Mouse (Mus musculus): ENCODE data around the gene Ppard.

Gene Ppard

DNA sequence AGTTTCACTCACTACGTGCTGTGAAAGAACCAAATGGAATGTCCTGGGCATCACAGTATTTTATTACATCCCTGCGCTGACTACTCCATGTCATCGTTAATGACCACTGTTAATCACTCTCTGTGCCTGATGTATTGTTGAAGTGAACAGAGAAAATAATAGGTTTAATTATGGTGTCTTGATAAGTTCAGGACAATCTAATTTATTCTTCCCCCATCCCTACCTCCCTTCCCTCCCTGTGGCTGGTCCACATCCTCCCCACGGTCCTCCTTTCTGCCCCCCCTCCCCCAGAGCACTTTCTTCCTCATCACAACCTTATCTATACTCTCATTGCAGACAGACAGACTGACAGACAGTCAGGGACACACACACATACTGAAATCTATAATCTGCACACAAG is 22.3 kb downstream of the Ppard start:
- in situ Hi-C loops (cut with MboI, MseI): no loop called here

DNA sequence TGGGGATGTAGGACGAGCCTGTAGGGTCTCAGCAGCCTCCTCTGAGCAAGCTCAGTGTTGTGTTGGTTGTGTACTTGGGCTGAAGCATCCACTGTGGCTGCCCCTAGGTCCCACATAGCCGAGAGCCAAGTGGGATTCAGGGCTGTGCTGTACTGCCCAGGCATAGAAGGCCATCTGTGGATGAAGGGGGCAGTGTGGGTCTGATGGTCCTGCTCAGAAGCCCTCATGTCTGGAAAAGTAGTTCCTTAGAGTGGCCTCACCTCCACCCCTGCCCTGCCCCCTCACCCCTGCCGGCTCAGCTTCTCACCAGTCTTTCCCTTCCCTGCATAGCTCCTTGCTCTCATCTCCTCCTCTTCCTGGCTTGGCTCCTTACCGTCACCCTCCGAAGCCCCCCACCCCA is 23.2 kb downstream of the Ppard start:
- in situ Hi-C loops (cut with MboI, MseI): no loop called here

DNA sequence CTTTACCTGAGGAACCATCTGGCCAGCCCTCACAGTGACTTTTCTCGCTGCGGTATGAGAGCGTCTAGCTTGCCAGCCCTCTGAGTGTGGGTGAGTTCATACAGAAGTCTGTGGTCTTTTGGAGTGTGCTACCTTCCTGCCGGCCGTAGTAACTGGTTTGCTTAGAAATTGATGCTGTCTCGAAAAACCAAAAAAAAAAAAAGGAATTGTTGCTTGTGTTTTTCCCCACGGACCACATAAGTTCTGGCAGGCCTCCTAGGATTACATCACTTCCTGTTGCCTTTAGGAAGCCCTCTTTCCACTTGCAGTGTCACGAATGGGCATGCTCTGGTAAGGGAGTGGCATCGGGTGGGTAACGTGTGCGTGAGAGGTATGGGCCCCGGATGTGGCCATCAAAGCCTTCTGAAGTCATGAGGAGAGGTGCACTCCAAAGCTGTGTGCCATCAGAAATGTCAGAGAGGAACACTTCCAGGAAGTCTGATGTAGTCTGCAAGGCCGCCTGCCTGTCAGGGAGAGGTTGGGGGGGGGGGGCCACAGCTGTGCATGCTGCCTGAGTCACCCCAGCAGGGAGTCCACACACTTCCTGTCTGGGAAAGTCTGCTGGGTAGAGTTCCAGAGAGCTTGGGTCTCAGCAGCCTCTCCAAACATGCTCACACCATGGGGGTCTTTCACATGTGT is 24.3 kb downstream of the Ppard start:
- in situ Hi-C loops (cut with MboI, MseI): no loop called here

DNA sequence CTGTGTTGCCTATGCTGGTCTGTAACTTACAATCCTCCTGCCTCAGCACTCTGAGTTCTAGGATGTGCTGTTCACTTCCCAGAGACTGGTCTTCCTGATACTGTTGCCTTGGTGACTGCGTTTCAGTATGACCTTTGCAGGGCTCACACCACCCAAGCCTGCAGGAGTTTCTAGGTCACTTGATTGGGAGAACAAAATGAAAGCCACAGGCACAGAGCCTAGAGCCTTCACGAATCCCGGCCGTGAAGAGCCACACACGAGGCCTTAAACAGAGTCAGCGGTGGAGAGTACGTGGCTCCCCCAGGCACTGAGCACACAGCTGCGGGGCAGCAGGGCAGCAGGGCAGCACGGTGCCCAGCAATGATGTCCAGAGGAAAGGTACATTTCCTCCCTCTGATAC is 25.8 kb downstream of the Ppard start:
- in situ Hi-C loops (cut with MboI, MseI): no loop called here

DNA sequence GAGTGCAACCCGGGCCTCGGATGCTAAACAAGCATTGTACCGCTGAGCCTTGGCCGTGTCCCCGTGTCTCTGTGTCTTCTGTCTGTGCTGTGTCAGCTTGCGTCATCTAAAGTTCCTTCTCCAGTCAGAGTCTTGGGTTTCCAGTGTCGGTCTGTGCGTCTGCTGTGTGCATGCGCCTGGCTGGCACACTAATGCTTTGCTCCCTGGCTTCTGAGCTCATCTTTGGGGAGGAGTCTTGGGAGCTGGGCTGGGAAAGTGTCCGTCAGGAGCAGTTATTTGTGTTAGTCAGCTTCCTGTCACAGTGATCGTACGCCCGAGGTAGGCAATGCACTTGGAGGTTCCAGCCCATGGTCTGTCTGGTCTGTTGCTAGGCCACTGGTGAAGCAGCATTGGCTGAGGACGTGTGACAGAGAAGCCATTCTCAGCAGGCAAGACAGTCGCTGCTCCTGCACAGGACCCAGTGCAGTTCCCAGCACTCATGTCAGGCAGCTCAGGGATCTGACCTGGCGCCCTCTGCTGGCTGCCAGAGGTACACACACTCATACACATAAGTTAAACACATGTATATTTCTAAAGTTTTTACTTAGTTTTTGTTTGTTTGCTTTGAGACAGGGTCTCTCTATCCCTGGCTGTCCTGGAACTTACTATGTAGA is 27.5 kb downstream of the Ppard start:
- in situ Hi-C loops (cut with MboI, MseI): no loop called here

DNA sequence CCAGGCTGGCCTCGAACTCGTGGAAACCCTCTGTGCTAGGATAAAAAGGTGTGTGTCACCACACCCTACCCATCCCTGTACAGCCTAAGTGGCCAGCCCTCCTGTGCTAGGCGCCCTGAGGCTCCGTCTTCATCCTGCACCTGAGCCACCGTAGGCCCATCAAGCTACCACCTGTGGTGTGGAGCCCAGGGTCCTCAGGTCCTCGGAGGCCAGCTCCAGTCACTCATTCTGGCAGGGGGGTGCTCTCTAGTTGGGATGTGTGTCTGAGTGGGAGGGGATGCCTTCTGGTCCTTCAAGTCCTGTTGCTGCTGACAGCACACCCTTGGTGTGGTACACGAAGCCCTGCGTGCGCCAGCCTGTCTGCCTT is 28.0 kb downstream of the Ppard start:
- in situ Hi-C loops (cut with MboI, MseI): no loop called here

DNA sequence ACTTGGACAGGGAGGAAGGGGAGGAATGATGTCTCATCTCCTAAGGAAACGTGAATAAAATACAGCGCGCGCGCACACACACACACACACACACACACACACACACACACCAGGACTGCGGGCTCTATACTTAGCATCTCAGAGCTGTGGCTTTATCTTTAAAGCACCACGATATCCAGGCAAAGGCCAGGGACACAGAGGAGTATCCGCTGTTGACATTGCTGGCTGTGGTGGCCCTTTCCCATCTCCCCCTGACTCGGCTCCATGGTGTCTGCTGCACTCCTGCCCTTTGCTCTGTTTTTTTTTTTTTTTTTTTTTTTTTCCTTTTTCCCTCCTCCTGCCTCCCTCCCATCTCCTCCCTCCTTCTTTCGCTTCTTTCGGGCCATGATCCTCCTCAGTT is 29.3 kb downstream of the Ppard start:
- in situ Hi-C loops (cut with MboI, MseI): no loop called here

DNA sequence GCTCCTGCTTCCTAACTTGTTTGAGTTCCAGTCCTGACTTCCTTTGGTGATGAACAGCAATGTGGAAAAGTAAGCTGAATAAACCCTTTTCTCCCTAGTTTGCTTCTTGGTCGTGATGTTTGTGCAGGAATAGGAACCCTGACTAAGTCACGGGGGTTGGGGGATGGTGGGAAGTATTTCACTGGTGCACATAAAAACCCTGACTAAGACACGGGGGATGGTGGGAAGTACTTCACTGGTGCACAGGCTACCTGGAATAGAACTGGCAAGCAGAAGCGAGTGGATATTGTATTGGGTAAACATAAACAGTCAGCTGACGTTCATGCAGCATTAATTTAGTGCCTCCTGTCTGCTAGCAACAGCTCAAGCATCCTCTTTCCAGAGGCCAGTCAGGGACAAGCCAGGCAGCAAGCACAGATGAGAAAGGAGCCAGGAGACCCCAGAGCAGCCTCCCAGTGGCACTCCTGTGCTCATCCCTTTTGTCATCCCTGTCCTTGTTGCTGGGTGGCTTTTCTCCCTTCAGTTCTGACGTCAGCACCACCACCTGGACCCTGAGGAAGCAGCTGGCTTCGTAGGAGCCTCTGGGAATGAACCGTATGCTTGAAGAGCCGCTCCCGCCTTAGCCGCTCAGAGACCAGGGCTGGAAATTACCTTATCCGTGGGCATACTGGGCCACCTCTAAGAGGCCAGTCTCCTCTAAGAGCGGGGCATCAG is 30.8 kb downstream of the Ppard start:
- in situ Hi-C loops (cut with MboI, MseI): no loop called here

DNA sequence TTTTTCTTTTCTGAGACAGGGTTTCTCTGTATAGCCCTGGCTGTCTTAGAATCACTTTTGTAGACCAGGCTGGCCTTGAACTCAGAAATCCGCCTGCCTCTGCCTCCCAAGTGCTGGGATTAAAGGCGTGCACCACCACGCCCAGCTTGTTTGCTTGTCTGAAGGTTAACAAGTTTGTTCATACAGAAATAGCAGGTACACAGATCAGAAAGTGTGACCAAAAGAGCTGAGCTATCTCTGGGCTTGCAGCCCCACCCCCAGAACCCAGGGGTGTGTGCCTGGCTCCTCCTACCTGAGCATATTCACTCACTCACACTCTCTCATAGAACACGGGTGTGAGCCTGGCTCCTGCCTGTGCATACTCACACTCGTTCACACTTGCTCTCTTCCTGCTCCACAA is 34.8 kb downstream of the Ppard start:
- in situ Hi-C loops (cut with MboI, MseI): no loop called here

DNA sequence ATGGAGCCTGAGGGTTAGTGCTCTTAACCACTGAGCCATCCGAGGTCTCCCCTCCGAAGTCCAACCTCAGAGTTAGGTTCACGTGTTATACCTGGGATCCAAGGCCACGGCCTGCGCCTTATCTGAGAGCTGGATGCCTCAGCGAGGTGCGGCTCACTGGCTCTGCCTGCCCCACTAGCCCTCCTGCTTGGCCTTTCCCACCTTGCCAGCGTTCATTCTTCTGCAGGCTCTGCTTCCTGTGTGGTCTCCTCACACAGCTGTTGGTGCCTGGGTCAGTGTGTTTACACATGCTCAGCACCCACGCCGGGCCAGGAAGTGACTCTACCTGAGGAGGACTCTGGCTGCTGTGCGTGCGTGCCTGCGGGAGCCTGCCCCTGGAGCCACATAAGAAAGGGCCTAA is 37.7 kb downstream of the Ppard start:
- in situ Hi-C loops (cut with MboI, MseI): no loop called here

DNA sequence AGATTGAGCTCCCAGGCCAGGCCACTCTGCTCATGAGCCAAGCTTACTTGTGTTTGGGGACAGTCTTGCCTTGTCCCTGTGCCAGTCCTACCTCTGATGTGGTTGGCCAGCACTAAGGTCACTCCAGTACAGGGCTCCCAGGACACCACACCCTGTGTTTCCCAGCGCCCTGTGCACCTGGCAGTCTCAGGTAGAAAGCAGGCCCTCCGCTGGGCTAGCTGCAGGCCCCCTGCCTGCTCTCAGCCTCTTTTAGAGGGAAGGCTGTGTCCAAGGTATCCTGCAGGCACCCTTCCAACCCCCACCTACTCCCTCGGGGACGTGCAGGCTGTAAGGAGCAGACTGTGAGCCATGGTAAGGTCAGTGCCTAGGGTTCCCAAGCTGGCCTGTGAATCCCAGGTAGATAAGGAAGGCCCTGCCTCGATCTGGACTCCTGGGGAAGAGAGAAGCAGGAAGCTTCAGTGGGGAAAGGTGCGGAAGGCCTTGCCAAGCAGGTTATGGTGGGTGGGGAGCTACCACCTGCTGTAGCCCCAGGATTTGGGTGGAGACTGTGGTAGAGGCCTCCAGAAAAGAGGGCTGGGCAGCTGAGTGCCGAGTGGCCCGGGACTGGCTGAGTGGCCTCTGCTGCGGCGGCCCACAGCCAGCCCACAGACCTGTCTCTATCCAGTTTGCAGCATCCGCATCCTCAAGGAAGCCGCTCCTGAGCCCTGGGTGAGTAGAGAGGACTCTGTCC is 39.2 kb downstream of the Ppard start:
- in situ Hi-C loops (cut with MboI, MseI): no loop called here

DNA sequence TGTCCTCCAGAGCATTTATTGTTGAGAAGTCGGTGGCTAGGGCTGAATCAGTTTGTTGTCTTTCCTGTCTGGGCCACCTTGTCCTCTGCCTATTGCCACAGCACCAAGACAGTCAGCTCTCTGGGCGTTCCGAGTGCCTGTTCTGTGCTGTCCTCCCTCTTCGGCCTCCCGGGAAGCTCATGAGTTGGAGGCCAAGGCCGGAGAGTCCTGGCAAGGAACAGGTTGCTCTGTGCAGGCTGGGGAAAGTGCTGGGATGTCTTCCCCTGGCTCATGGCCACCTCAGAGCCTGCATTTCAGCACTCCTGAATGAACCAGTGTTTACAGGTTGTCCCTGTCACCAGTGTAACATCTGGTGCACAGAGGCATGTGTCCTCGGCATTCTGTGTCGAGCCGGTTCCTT is 39.8 kb downstream of the Ppard start:
- in situ Hi-C loops (cut with MboI, MseI): no loop called here

DNA sequence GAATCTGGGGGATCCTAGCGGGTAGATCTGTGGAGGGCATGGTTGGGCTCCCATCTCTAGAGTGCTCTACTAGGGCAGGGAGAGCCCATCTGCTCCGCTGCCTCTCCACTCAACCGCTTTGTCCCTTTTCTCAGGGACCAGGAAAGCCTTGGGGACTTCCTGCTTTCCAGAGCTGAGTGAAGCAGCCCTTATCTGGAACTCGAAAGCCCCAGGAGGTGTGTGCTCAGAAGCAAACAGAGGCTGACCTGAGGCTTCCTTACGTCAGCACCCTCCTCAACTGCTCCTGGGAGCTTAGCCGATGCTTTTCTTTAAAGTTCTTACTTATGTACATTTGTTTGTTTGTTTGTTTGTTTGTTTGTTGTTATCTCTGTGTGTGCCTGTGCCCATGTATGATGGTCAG is 40.3 kb downstream of the Ppard start:
- in situ Hi-C loops (cut with MboI, MseI): no loop called here

DNA sequence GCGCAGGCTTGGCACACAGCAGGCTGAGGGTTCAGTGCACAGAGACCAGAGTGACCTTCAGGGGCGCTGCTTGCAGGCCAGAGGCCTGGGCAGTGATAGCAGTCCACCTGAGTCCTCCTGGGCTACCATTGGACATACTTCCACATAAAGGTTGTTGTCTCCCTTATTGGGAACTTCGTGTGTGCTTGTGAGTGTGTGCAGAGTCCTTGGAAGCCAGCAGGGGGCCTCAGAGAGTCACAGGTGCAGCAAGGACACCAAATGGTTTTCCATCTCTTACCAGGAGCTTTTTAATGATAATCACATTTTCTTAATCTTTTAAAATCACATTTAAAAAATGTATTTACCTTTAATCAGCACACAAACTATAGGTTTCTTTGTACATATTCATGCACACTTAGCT is 42.2 kb downstream of the Ppard start:
- in situ Hi-C loops (cut with MboI, MseI): loop anchor here (25.0 kb wide), 1 partner anchor 962 kb away; no protein-coding TSS in a partner anchor

DNA sequence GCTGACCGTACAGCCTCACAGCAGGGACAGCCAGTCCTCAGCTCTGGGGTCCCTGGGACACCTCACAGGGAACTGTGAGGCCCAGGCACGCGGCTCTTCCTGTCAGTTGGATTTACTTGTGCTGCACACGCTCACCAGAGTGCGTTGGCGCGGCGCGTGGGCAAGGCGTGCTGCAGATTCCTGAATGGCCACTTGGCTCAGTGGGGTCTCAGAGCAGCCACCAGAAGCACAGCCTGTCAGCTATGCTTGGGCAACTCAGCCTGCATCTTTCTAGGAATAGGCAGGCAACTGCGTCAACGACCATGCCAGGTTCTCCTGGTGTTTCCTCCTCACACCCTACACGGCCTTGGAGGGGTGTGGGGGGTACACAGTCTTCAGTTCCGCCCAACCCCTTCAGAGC is 44.7 kb downstream of the Ppard start:
- in situ Hi-C loops (cut with MboI, MseI): loop anchor here (25.0 kb wide), 1 partner anchor 965 kb away; no protein-coding TSS in a partner anchor

DNA sequence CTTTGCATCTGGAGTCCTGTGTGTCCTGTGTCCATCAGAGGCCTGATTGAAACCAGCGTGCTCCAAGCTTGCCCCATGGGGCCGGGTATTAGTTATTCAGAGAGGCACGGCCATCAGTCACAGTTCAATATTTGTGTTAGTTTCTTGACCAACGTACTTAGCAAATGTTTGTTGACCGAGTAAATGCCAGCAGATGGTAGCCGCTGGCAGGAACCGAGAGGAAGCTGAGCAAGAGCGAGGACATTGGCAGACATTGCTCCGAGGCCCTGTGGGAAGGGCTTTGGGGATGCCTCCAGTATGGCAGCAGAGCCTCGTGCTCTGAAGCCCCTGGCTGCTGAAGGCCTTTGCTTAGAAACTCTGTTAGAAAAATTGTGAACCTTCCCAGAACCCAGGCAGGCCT is 45.2 kb downstream of the Ppard start:
- in situ Hi-C loops (cut with MboI, MseI): loop anchor here (25.0 kb wide), 1 partner anchor 965 kb away; no protein-coding TSS in a partner anchor

DNA sequence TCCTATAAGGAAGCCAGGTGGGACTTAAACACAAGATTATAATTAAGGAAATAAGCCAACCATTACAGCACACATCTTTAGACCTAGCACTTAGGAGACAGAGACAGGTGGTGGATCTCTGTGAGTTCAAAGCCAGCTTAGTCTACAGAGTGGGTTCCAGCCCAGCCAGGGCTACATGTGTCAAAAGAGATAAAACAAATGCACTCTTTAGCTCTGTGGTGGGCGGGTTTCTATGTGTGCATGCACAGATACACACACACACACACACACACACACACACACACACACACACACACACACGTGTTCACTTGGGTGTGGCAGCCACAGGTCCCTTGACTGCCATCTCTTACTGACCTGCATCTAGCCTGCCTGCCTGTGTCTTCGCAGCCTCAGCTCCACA is 45.7 kb downstream of the Ppard start:
- in situ Hi-C loops (cut with MboI, MseI): loop anchor here (25.0 kb wide), 1 partner anchor 966 kb away; no protein-coding TSS in a partner anchor

DNA sequence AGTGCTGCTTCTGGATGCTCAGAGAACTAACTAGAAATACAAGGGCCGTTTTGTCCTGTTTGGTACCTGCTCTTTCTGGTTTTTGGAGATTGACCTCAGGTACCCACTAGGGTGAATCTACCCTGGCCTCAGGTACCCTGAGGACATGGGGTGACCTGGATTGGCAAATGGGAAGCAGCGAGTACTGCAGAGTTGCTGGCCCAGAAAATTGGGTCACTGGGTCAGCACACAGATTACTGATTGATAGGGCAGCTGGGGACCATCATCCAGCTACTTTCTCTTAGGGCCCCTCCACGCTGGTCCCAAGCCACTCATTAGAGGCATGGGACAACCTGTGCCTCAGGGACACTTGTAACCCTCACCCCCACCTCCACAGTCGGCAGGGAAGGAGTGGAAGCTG is 46.7 kb downstream of the Ppard start:
- in situ Hi-C loops (cut with MboI, MseI): loop anchor here (25.0 kb wide), 1 partner anchor 967 kb away; no protein-coding TSS in a partner anchor

DNA sequence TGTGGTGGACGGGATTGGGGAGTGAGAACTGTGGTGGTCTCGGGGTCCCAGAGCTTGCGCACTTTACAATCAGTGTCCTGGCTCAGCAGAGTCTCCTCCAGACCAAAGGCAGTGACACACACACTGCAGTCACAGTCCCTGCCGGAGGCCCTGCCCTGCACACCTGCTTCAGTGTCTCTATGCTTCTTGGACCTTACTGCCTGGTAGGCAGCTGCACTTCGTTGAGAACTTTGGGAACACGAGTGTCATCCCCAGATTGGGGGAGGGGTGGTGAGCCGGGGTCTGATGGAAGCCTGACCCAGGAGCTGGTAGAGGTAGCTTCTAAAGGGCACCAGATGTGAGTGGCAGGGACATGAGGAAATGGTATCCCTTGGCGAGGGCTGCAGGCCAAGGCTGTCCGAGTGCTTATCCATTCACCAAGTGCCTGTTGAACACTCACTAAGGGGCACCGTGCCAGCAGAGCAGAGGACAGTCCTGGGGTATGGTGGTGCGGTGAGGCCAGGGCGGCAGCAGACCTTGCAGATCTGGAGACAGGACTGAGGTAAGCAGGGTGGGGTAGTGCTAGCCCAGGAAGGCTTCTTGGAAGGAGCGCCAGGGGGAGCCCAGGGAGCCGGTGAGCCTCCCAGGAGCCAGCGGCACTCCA is 47.4 kb downstream of the Ppard start:
- in situ Hi-C loops (cut with MboI, MseI): loop anchor here (25.0 kb wide), 1 partner anchor 968 kb away; no protein-coding TSS in a partner anchor

DNA sequence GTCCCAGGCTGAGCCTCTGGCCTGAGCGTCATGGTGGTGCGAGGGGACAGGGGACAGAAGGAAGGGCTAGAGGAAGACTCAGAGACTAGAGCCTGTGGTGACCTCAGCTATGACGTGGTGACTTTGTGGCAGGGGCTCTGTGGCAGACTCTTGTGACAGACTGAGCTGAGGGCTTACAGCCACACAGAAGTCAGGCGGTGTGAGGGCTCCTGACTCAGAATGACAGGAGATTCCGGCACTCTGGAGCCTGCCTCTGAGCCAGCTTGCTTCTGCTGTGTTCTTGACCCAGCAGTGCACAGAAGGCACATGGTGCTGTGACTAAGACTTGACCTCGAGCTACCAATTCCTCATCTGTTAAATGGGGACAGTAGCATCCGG is 47.9 kb downstream of the Ppard start:
- in situ Hi-C loops (cut with MboI, MseI): loop anchor here (25.0 kb wide), 1 partner anchor 968 kb away; no protein-coding TSS in a partner anchor

DNA sequence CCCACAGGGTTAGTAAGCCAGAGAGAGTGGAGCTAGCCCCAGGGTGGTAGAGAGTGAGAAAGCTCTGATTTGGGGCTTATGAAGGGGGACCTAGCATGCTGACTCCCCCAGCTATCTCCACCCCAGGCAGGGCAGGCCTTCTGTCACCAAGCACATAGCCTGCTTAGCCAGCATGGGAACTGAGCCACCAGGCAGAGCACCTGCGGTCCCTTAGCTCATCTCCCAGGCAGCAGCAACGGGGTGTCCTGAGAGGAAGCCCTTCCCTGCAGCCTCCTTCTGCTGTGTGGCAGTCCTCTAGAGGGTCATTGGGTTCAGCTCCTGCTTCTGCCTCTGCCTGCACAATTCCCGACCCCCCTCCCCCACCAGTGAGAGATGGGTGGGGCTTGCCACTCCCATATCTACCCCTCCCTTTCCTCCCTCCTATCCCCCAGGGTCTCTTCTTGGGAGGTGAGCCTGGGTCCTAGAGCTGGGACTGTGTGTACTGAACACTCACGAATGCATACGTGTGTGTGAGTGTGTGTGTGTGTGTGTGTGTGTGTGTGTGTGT is 48.4 kb downstream of the Ppard start:
- in situ Hi-C loops (cut with MboI, MseI): loop anchor here (25.0 kb wide), 1 partner anchor 969 kb away; no protein-coding TSS in a partner anchor

All from regulatory T cell (primary cell).